Mouse (Mus musculus) frontal cortex, postnatal 14 days (tissue): Measurements from ENCODE around the gene Agbl2.

ENCODE experiments used
- DNase-seq, 2 experiments: peaks; one replicate each; pipeline ENCODE4 v3.0.0; 2022; ENCODE audit warnings: low spot score in 2 of 2

Agbl2 gene

GRCm38 (mm10) chr2:90871180-90871961, 88.8 kb downstream of the Agbl2 start:
- DNase-seq: no peak

GRCm38 (mm10) chr2:90874025-90874424, 91.5 kb downstream of the Agbl2 start:
- no peak for DNase-seq

- no peak for DNase-seq
These were observed 92.7 kb downstream of the Agbl2 start for GRCm38 (mm10) chr2:90875239-90875638.

GRCm38 (mm10) chr2:90877584-90878259, 95.2 kb downstream of the Agbl2 start:
- DNase-seq: no peak

- no peak for DNase-seq
These were observed 96.9 kb downstream of the Agbl2 start for GRCm38 (mm10) chr2:90879419-90879818.

- no peak for DNase-seq
These were observed 97.7 kb downstream of the Agbl2 start for GRCm38 (mm10) chr2:90880144-90880785.

- no peak for DNase-seq
These were observed 99.3 kb downstream of the Agbl2 start for GRCm38 (mm10) chr2:90881824-90882223.
